In genomic region chr1:156781971-156782850, GRCm38 (mm10) we compare ENCODE assay signal across 9 mouse cellular contexts. TPM values are rescaled to one million over a fixed set of nuclear protein-coding genes. Genes with fewer than 3 reads are reported as not detected.
A peak's percentile ranks its signal among the peaks of the same experiment; 100 is the strongest.
DNase-seq lines count a peak whose midpoint lies in the region; ATAC-seq and TF ChIP-seq lines count a peak whose summit lies in the region.
"Had no signal": no experiment of that assay in that cellular context is flagged by ENCODE, and none has a peak within 500 bp of the region (broad histone marks: within the 10 kb centered on the region; RNA-seq: fewer than 3 reads in every experiment).

No protein-coding gene starts in this region.

- no peak overlapping the region for H3K4me3 ChIP-seq in forebrain, postnatal 0 days (ENCODE audit: low read depth, low read length)

- 32% methylated on average over 14 of the region's 14 CpGs for WGBS in forebrain, postnatal 0 days

- H3K4me2 ChIP-seq in forebrain, postnatal 0 days (ENCODE audit: low read depth) = no peak overlapping the region

- peak; percentile 27; the same call in 1 of the 2 replicates for ATAC-seq in forebrain, postnatal 0 days

- peaks cover 6% of the 10 kb centered on the region for H3K4me1 ChIP-seq in forebrain, postnatal 0 days (ENCODE audit: insufficient read depth)

- no peaks in the 10 kb centered on the region for H3K36me3 ChIP-seq in forebrain, postnatal 0 days (ENCODE audit: insufficient read depth)

- H3K27ac ChIP-seq in forebrain, postnatal 0 days (ENCODE audit: low read depth, low read length) = peak overlapping the region; percentile 35; the same call in 1 of the 2 replicates

- no peaks in the 10 kb centered on the region for H3K9me3 ChIP-seq in forebrain, postnatal 0 days (ENCODE audit: low read length)

- no peak overlapping the region for H3K9ac ChIP-seq in forebrain, postnatal 0 days

- no peak for TF ChIP-seq CTCF in forebrain, postnatal 0 days (IDR thresholded peaks at IDR 0.05; ENCODE audit: low read depth)

- H3K27me3 ChIP-seq in forebrain, postnatal 0 days (ENCODE audit: insufficient read depth, low read length) = no peaks in the 10 kb centered on the region

- peak; percentile 26 to 32 for DNase-seq in heart, adult 18-20 months
- no peak for DNase-seq in heart, postnatal 4 days
- DNase-seq in 3T3-L1 (ENCODE audit: low read depth, low spot score) = peak; percentile 57
- no peak for DNase-seq in forebrain, postnatal 0 days
- DNase-seq in mesoderm, embryonic 11.5 days (ENCODE audit: low read depth, low spot score) = peak; percentile 68
- no peak for DNase-seq in thymus, postnatal 36 days
- DNase-seq in thymus, postnatal 0 days (ENCODE audit: low spot score) = no peak
- DNase-seq in cerebellum, postnatal 4 days (ENCODE audit: low spot score in 2 of 2) = no peak
- DNase-seq: lung, postnatal 36 days had no signal

RNA-seq across cellular contexts. Expression of gene Angptl1, which starts 56.2 kb away (rescaled TPM):
- total RNA-seq in heart, adult 18-20 months (2021) = 1 to 10 TPM; 2.1 to 3.1 TPM
- total RNA-seq in heart, postnatal 4 days (2021) = 1 to 10 TPM; 2.3 to 2.9 TPM
- 0.08 and 0.95 TPM in 2 replicates for total RNA-seq in forebrain, postnatal 0 days (2014; rRNA removed)
- polyA plus RNA-seq in forebrain, postnatal 0 days (2015; fragmentation: Nextera tagmentation; extraction: Ambion mirVana) = 0.38 and 0.58 TPM in 2 replicates
- polyA plus RNA-seq in thymus, postnatal 0 days (2015; fragmentation: Nextera tagmentation; extraction: Ambion mirVana) = 0.86 and 1.1 TPM in 2 replicates

Comparison
In these comparisons a context has a peak if more than half of its experiments do, and no peak if none do; other contexts are left out.
1. DNase-seq: peak in heart, adult 18-20 months (2 of 2), 3T3-L1 (single experiment) and mesoderm, embryonic 11.5 days (single experiment); none in heart, postnatal 4 days (single experiment), forebrain, postnatal 0 days (single experiment), thymus, postnatal 36 days (0 of 2), thymus, postnatal 0 days (single experiment) and cerebellum, postnatal 4 days (0 of 2).